Mouse (Mus musculus) liver, adult 2 months (tissue): Measurements from ENCODE around the gene Fam83d. TPM values are rescaled to one million over a fixed set of nuclear protein-coding genes. Genes with fewer than 3 reads are reported as not detected.

Experiments used
- DNase-seq: peaks from one replicate; pipeline ENCODE4 v3.0.0-alpha.2; 2011; ENCODE audit warnings: low read depth, low spot score; ENCODE audit errors: extremely low read depth
- H3K27ac ChIP-seq: fragments of 200-500 bp; replicated peaks from 2 replicates; pipeline ENCODE4 v1.5.1; 2012; ENCODE audit warnings: low read depth, mild to moderate bottlenecking, control low read depth, inconsistent platforms, low read length; ENCODE audit not compliant: insufficient read depth
- H3K27me3 ChIP-seq: fragments of 200-500 bp; 2 replicates; pipeline ENCODE4 v1.6.1; 2012; ENCODE audit warnings: mild to moderate bottlenecking, moderate library complexity, low read length, inconsistent platforms; ENCODE audit not compliant: control insufficient read depth, insufficient read depth
- H3K36me3 ChIP-seq: fragments of 200-500 bp; 2 replicates; pipeline ENCODE4 v1.6.1; 2012; ENCODE audit warnings: low read length, inconsistent platforms; ENCODE audit not compliant: control insufficient read depth, insufficient read depth
- H3K4me1 ChIP-seq: fragments of 200-500 bp; 2 replicates; pipeline ENCODE4 v1.6.1; 2011; ENCODE audit warnings: low read length; ENCODE audit not compliant: control insufficient read depth, insufficient read depth
- H3K4me3 ChIP-seq: fragments of 200-500 bp; 2 replicates; pipeline ENCODE4 v1.5.1; 2011; ENCODE audit warnings: low read depth, mild to moderate bottlenecking, control low read depth, low read length, moderate library complexity; ENCODE audit not compliant: insufficient read depth
- H3K79me2 ChIP-seq: fragments of 200-500 bp; 2 replicates; pipeline ENCODE4 v1.6.1; 2012; ENCODE audit warnings: inconsistent platforms, mild to moderate bottlenecking, low read length, moderate library complexity; ENCODE audit not compliant: control insufficient read depth, insufficient read depth
- H3K9ac ChIP-seq: fragments of 200-500 bp; 2 replicates; pipeline ENCODE4 v1.6.1; 2012; ENCODE audit warnings: low read depth, mild to moderate bottlenecking, control low read depth, inconsistent platforms, low read length
- CTCF ChIP-seq: fragments of 200-500 bp; IDR thresholded peaks from 2 replicates; pipeline ENCODE4 v1.5.1; 2011; ENCODE audit warnings: low read depth, low read length, control low read depth
- POLR2A ChIP-seq: fragments of 200-500 bp; IDR thresholded peaks from 2 replicates; pipeline ENCODE4 v1.6.1; 2011; ENCODE audit warnings: low read length, control low read depth; ENCODE audit not compliant: insufficient read depth; ENCODE audit errors: extremely low read depth
- WGBS: fragments of 180-500 bp; shearing (Covaris S2); methylation state at CpG from one replicate; pipeline ENCODE4 v1.1.7; 2018; 5-methylcytosine and 5-hydroxymethylcytosine counted together
- polyA plus RNA-seq: library from polyadenylated mRNA; depleted of rRNA; stranded (reverse); fragments of >200 nt; gene quantifications from 2 replicates; pipeline ENCODE4 v1.2.3, GENCODE M21; 2012
- total RNA-seq: library from RNA; depleted of rRNA; stranded (reverse); fragments of >200 nt; gene quantifications from 2 replicates; pipeline ENCODE4 v1.2.3, GENCODE M21; 2014

Fam83d gene
- total and polyA plus RNA-seq, 2 experiments = 0.09 to 0.15 TPM

DNA sequence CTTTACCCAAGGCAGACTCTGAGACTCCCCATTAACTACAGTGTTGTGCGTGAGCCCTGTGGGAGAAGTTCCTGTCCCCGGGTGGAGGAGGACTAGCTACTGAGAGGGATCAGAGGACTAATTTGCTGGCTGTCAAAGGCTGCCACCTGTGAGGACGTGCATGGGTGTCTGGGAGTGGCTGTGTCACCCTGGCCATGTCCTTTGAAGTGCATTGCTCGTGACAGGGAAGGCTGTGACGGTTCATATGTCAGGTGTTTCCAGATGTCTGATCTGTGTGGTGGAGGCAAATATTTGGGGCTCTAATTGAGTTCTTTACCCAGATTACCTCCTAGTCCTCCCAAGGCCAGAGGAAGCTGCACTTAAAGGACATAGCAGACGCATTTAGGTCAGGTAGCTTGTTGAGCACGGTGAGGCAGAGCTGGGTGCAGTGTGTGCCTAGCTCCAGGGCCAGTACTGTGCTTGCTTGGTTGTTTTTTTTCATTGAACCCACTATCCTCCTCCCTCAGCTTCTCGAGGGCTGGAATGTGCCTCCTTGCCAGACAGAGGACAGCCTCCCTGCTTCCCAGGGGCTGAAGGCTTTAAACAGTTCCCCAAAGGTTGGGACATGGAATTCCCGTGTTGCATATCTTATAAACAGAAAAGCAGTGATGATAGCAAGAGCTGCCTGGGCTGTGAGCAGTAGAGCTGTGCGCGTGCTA lies 3.3 kb downstream of the Fam83d start:
- Histone ChIP-seq H3K4me3 (no peak overlapping the region), H3K27ac (no peak overlapping the region), H3K36me3 (no peaks in the 10 kb centered on the region), H3K79me2 (no peaks in the 10 kb centered on the region), H3K9ac (no peak overlapping the region), H3K4me1 (peaks cover 10% of the 10 kb centered on the region), H3K27me3 (no peaks in the 10 kb centered on the region)
- TF ChIP-seq CTCF (no peak), POLR2A (no peak)
- 65% methylated on average over 11 of the region's 11 CpGs for WGBS
- DNase-seq = no peak

DNA sequence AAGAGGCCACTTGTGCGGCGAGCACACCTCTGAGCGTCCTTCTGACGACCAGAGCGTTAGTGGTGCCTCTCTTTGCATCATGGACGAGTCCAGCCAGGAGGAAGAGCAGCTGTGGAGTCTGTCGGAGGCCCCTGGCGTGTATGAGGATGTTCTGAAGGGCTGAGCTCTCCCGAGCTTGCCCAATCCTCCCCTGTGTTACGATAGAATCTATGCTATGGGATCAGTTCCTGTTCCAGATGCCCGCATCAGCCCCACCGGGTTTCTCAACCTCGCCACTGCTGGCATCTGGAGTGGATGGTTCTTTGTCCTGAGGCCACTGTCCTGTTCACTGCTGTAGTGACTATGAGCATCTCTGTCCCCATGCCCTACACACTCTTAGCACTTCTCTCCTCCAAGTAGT lies 4.9 kb downstream of the Fam83d start:
- Histone ChIP-seq H3K36me3 (no peaks in the 10 kb centered on the region), H3K4me1 (peaks cover 7% of the 10 kb centered on the region)

DNA sequence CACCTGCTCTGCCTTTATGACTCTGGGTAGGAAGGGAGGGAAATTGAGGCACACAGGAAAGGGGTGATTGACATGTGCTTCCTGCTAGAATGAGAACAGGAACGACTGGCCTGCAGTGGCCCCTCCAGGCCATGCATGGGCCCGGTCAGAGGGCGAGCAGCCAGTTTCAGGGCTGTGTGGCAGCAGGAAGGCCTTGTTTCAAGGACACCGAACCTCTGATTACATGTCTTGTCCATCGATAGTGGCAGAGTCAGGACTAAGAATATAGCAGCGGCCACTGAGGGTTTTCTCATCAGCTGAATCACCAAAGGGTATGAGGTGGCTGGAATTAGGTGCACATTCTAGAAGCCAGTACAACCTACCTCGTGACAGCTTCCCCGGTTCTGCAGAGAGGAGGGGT lies 7.0 kb downstream of the Fam83d start:
- Histone ChIP-seq H3K9ac (no peak overlapping the region), H3K27me3 (no peaks in the 10 kb centered on the region), H3K79me2 (no peaks in the 10 kb centered on the region), H3K4me3 (no peak overlapping the region), H3K27ac (no peak overlapping the region), H3K4me1 (no peaks in the 10 kb centered on the region), H3K36me3 (no peaks in the 10 kb centered on the region)
- no peak for TF ChIP-seq POLR2A
- TF ChIP-seq CTCF = no peak
- no peak for DNase-seq
- WGBS = 70% methylated on average over 8 of the region's 8 CpGs

More for the DNA sequence above, 4.9 kb downstream of the Fam83d start:
- H3K27ac ChIP-seq = no peak overlapping the region
- H3K4me3 ChIP-seq = no peak overlapping the region
- H3K27me3 ChIP-seq = no peaks in the 10 kb centered on the region
- TF ChIP-seq CTCF (no peak), POLR2A (no peak)
- no peak overlapping the region for H3K9ac ChIP-seq
- DNase-seq = no peak
- WGBS = 95% methylated on average over 13 of the region's 13 CpGs
- H3K79me2 ChIP-seq = no peaks in the 10 kb centered on the region

DNA sequence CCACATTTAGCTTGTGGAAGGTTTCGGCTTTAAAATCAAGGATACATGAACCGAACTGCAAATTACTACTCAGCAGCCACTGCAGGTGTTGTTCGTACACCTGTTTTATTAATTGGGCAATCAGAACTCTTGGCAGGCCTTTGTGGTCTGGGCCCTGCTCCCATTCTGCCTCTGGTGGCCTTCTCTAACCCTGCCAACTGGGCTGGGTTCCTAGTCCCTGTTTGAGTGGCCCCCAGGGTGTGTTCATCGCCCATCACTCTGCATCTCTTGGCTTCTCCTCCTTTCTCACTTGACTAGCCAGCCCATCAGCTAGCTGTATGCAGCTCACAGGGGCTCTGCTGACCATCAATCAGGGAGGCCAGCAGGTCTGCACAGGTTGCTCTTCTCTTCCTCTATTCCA lies 8.8 kb downstream of the Fam83d start:
- no peaks in the 10 kb centered on the region for H3K36me3 ChIP-seq
- H3K9ac ChIP-seq = no peak overlapping the region
- no peaks in the 10 kb centered on the region for H3K79me2 ChIP-seq
- no peak for TF ChIP-seq CTCF
- no peak for TF ChIP-seq POLR2A
- H3K27me3 ChIP-seq = no peaks in the 10 kb centered on the region
- no peak overlapping the region for H3K27ac ChIP-seq
- H3K4me3 ChIP-seq = no peak overlapping the region
- DNase-seq = no peak
- H3K4me1 ChIP-seq = no peaks in the 10 kb centered on the region
- 40% methylated on average over 4 of the region's 4 CpGs for WGBS

DNA sequence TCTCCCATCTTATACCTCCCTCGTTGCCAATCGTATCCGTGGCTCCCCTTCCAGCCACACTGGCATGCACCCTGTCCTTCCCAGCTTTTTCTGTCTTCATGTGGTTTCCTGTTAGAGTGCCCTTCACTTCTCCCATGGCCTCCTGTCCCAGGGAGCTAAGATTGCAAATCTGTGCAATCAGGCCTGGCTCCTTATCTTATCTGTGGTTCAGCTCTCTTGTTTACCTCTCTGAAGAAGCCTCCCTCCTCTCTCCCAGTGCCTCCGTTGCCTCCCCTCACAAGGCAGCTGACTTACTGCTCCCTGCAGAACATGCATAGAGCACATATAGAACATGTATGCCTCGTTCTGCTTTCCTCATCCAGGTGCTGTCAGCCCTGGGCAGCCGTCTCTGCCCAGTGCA lies 9.6 kb downstream of the Fam83d start:
- no peaks in the 10 kb centered on the region for H3K36me3 ChIP-seq
- no peaks in the 10 kb centered on the region for H3K27me3 ChIP-seq
- H3K4me3 ChIP-seq = no peak overlapping the region
- no peak for DNase-seq
- H3K27ac ChIP-seq = no peak overlapping the region
- no peaks in the 10 kb centered on the region for H3K4me1 ChIP-seq
- TF ChIP-seq CTCF = no peak
- no peak for TF ChIP-seq POLR2A
- no peak overlapping the region for H3K9ac ChIP-seq
- no peaks in the 10 kb centered on the region for H3K79me2 ChIP-seq
- 58% methylated on average over 6 of the region's 6 CpGs for WGBS

DNA sequence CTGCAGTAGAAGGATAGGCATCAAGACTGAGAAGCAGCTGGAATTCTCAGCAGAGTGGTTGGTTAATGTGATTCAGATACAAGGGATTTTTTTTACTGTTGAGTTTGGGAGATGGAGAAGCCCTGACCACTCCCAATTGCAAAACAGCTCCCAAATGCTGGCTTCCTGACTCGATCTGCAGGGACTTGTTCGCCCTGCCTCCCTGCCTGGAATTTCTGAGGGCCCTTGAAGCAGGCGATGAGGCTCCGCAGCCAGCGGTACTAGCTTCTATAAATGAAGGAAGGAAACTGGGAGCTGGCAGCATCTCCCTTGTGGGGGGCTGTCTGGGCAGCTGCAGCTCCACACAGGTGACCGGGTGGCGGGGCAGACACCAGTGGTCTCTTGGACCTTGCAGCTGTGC lies 10.5 kb downstream of the Fam83d start:
- 86% methylated on average over 7 of the region's 7 CpGs for WGBS
- Histone ChIP-seq H3K4me3 (no peak overlapping the region), H3K79me2 (no peaks in the 10 kb centered on the region), H3K4me1 (peaks cover under 1% of the 10 kb centered on the region; the same call in 1 of the 2 replicates), H3K27ac (no peak overlapping the region), H3K27me3 (no peaks in the 10 kb centered on the region), H3K9ac (no peak overlapping the region), H3K36me3 (no peaks in the 10 kb centered on the region)
- TF ChIP-seq POLR2A = no peak
- TF ChIP-seq CTCF = no peak
- no peak for DNase-seq
